Mouse (Mus musculus): ENCODE results near the gene Ksr1. TPM values are rescaled to one million over a fixed set of nuclear protein-coding genes. Genes with fewer than 3 reads are reported as not detected.

The Ksr1 gene
- total and polyA plus RNA-seq, 2 experiments from 2014 or later: 1.9 to 51.3 TPM

DNA sequence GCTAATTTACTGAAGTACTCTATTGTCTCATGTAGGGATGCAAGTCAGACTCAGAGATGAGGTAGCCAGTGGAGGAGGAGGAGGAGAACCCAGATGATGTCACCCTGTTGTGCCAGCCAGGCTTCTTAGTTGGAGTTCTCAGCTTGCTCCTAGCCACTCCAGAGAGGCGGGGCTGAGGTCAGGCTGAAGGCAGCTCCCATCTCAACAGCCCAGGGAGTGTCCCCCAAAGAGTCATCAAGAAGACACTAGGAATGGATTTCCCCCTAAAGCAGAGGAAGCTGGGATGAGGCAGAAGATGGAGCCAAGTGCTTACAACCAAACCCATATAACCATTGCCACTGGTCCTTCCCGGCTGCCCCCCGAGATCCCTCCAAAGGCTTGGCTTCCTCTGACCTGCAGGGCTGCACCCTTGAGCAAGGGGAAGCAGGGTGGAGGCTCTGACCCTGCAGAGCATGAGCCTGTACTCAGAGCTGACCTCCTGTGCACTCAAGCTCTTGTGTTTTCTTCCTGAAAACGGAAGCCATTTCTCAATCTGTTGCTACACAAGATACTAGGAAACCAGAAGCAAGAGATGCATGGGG, 58.4 kb downstream of the Ksr1 start:
- TF ChIP-seq CTCF (IDR thresholded peaks at IDR 0.05; ENCODE audit: low read depth): no peak
- Histone ChIP-seq H3K27me3 (ENCODE audit: insufficient read depth, low read length) (no peaks in the 10 kb centered on the region), H3K36me3 (ENCODE audit: insufficient read depth, low read length) (no peaks in the 10 kb centered on the region), H3K9ac (replicated peaks; ENCODE audit: low read length) (no peak overlapping the region), H3K4me1 (ENCODE audit: insufficient read depth, low read length) (no peaks in the 10 kb centered on the region), H3K27ac (no peak overlapping the region), H3K9me3 (ENCODE audit: low read length) (no peaks in the 10 kb centered on the region), H3K4me3 (ENCODE audit: low read length) (no peak overlapping the region), H3K4me2 (ENCODE audit: low read depth, low read length) (no peak overlapping the region)
- ATAC-seq (no peak), DNase-seq (ENCODE audit: low spot score) (no peak)
- WGBS: 90% methylated on average over 4 of the region's 4 CpGs

DNA sequence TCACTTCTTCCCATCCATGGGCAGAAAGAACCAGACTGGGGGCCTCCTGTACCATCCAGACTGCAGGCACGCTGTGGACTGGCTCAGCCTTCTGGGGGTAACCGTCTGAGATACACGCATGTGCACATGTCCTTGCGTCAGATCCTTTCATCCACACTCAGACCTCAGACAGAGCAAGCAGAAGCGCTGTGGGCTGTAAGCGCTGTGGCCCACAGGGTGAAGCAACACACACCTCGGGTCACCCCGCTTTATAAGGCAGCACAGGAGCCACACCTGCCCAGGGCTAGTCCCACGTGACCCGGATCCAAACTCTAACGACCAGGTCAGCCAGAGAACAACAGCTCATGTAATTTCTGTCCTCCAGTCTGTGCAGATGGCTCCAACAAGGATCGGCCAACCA, 59.4 kb downstream of the Ksr1 start:
- no peak overlapping the region for H3K4me3 ChIP-seq (ENCODE audit: low read length)
- no peak for TF ChIP-seq CTCF (IDR thresholded peaks at IDR 0.05; ENCODE audit: low read depth)
- H3K9ac ChIP-seq (replicated peaks; ENCODE audit: low read length): no peak overlapping the region
- no peaks in the 10 kb centered on the region for H3K27me3 ChIP-seq (ENCODE audit: insufficient read depth, low read length)
- WGBS: 88% methylated on average over 12 of the region's 12 CpGs
- no peak overlapping the region for H3K27ac ChIP-seq
- no peaks in the 10 kb centered on the region for H3K9me3 ChIP-seq (ENCODE audit: low read length)
- H3K4me1 ChIP-seq (ENCODE audit: insufficient read depth, low read length): no peaks in the 10 kb centered on the region
- no peak overlapping the region for H3K4me2 ChIP-seq (ENCODE audit: low read depth, low read length)
- no peak for ATAC-seq
- H3K36me3 ChIP-seq (ENCODE audit: insufficient read depth, low read length): no peaks in the 10 kb centered on the region
- DNase-seq (ENCODE audit: low spot score): no peak

DNA sequence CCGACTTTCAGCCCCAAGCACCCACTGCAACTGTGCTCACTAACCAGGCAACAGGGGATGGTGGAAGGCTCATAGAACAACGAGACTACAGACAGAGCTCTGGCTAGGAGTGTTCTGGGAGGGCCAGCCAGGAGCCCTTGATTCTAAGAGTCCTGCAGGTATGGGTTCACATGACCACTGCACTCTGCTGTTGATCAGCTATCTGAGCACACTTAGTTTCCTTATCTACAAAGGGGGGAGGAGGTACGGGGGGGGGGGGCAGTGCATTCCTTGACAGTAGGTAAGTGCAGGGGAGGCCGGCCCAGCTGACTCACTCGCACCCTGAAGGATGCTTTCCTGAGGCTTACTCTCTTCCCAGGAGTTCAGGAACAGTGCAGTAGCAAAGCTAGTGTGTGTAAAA, 61.1 kb downstream of the Ksr1 start:
- H3K9ac ChIP-seq (replicated peaks; ENCODE audit: low read length): no peak overlapping the region
- no peak for DNase-seq (ENCODE audit: low spot score)
- no peak overlapping the region for H3K4me3 ChIP-seq (ENCODE audit: low read length)
- H3K4me2 ChIP-seq (ENCODE audit: low read depth, low read length): no peak overlapping the region
- no peak overlapping the region for H3K27ac ChIP-seq
- 82% methylated on average over 5 of the region's 5 CpGs for WGBS
- TF ChIP-seq CTCF (IDR thresholded peaks at IDR 0.05; ENCODE audit: low read depth): no peak
- no peaks in the 10 kb centered on the region for H3K36me3 ChIP-seq (ENCODE audit: insufficient read depth, low read length)
- no peaks in the 10 kb centered on the region for H3K27me3 ChIP-seq (ENCODE audit: insufficient read depth, low read length)
- no peak for ATAC-seq
- no peaks in the 10 kb centered on the region for H3K9me3 ChIP-seq (ENCODE audit: low read length)
- H3K4me1 ChIP-seq (ENCODE audit: insufficient read depth, low read length): no peaks in the 10 kb centered on the region

DNA sequence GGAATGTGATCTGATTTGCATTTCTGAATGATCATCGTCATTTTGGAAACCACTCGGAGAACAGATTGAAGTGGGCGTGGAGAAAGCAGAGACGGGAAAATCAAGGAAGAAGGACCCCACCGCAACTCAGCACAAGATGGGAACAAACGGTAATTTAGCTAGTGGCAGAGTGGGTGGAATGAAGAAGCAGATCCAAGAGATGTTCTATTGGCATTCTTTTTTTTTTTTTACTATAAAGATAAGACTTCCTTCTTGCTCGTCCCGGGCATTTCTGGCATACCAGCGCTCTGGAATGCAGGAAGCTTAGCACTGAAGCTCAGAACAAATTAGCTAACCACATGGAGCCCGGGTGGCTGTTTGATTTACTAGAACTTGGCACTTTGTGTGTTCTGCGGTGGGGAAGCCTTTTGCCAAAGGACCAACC, 63.2 kb downstream of the Ksr1 start:
- no peaks in the 10 kb centered on the region for H3K27me3 ChIP-seq (ENCODE audit: insufficient read depth, low read length)
- no peaks in the 10 kb centered on the region for H3K36me3 ChIP-seq (ENCODE audit: insufficient read depth, low read length)
- no peak overlapping the region for H3K9ac ChIP-seq (replicated peaks; ENCODE audit: low read length)
- ATAC-seq (no peak), DNase-seq (ENCODE audit: low spot score) (no peak)
- H3K4me3 ChIP-seq (ENCODE audit: low read length): no peak overlapping the region
- no peaks in the 10 kb centered on the region for H3K9me3 ChIP-seq (ENCODE audit: low read length)
- TF ChIP-seq CTCF (IDR thresholded peaks at IDR 0.05; ENCODE audit: low read depth): no peak
- H3K4me2 ChIP-seq (ENCODE audit: low read depth, low read length): no peak overlapping the region
- H3K27ac ChIP-seq: no peak overlapping the region
- 71% methylated on average over 11 of the region's 11 CpGs for WGBS
- no peaks in the 10 kb centered on the region for H3K4me1 ChIP-seq (ENCODE audit: insufficient read depth, low read length)

DNA sequence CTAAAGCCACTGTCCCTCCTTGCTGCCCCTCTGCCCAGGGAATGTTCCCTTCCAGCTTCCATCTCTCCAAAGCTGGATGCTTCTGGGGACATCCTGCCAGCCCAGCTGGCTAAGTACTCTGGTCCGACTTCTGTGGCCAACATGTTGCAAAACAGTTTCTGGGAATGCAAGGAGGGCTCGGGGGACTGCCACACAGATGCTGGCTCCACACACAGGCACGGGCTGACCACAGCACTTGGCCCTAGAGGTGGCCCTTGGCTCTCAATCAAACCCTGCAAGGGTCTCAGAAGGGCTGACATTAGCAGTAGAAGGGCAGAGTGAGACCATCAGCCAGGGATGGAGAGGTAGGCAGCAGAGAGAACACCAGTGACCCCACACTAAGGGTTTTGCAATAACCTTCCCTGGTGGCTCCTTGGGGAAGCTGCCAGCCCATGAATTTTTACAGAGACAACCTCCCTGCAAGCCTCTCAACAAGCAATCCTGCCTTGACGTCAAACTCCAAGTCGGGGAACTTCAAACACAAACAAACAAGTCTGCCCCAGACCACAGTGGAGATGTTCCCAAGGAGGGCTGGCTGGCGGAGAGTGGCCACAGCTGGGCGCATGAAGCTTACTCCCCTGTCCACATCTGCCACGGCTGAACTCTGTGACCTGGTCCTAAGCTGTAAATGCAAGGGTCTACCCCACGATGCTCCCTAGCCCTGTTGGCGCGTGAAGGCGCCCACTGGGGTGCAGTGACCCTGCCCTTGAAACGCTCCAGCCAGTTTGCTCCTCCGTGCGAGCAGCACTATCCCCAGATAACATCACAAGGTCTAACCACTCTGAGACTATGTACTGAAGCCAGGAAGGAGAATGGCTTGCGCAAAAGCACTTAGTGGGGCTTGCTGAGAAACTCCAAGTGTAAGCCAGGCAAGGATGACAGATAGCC, 65.0 kb downstream of the Ksr1 start:
- Histone ChIP-seq H3K27ac (no peak overlapping the region), H3K9me3 (ENCODE audit: low read length) (no peaks in the 10 kb centered on the region), H3K36me3 (ENCODE audit: insufficient read depth, low read length) (no peaks in the 10 kb centered on the region), H3K27me3 (ENCODE audit: insufficient read depth, low read length) (no peaks in the 10 kb centered on the region), H3K9ac (replicated peaks; ENCODE audit: low read length) (no peak overlapping the region), H3K4me2 (ENCODE audit: low read depth, low read length) (no peak overlapping the region), H3K4me1 (ENCODE audit: insufficient read depth, low read length) (no peaks in the 10 kb centered on the region), H3K4me3 (ENCODE audit: low read length) (no peak overlapping the region)
- no peak for TF ChIP-seq CTCF (IDR thresholded peaks at IDR 0.05; ENCODE audit: low read depth)
- ATAC-seq (no peak), DNase-seq (ENCODE audit: low spot score) (no peak)
- WGBS: 70% methylated on average over 16 of the region's 16 CpGs

GRCm38 (mm10) chr11:79080081-79080480, 66.1 kb downstream of the Ksr1 start:
- no peak for DNase-seq (ENCODE audit: low spot score)
- Histone ChIP-seq H3K4me1 (ENCODE audit: insufficient read depth, low read length) (no peaks in the 10 kb centered on the region), H3K4me2 (ENCODE audit: low read depth, low read length) (no peak overlapping the region), H3K27me3 (ENCODE audit: insufficient read depth, low read length) (no peaks in the 10 kb centered on the region), H3K9ac (replicated peaks; ENCODE audit: low read length) (no peak overlapping the region), H3K36me3 (ENCODE audit: insufficient read depth, low read length) (no peaks in the 10 kb centered on the region), H3K4me3 (ENCODE audit: low read length) (no peak overlapping the region), H3K9me3 (ENCODE audit: low read length) (no peaks in the 10 kb centered on the region), H3K27ac (no peak overlapping the region)
- no peak for TF ChIP-seq CTCF (IDR thresholded peaks at IDR 0.05; ENCODE audit: low read depth)
- WGBS: 79% methylated on average over 6 of the region's 6 CpGs
- ATAC-seq: no peak

- no peak for TF ChIP-seq CTCF (IDR thresholded peaks at IDR 0.05; ENCODE audit: low read depth)
- WGBS: 84% methylated on average over 12 of the region's 12 CpGs
- Histone ChIP-seq H3K36me3 (ENCODE audit: insufficient read depth, low read length) (no peaks in the 10 kb centered on the region), H3K4me3 (ENCODE audit: low read length) (no peak overlapping the region), H3K9ac (replicated peaks; ENCODE audit: low read length) (no peak overlapping the region), H3K27me3 (ENCODE audit: insufficient read depth, low read length) (no peaks in the 10 kb centered on the region), H3K9me3 (ENCODE audit: low read length) (no peaks in the 10 kb centered on the region), H3K4me2 (ENCODE audit: low read depth, low read length) (no peak overlapping the region), H3K27ac (no peak overlapping the region), H3K4me1 (ENCODE audit: insufficient read depth, low read length) (no peaks in the 10 kb centered on the region)
- no peak for DNase-seq (ENCODE audit: low spot score)
- ATAC-seq: no peak
Observed at GRCm38 (mm10) chr11:79076484-79076883, 69.7 kb downstream of the Ksr1 start.

Data from hindbrain, postnatal 0 days (tissue).